In the genomic region with DNA sequence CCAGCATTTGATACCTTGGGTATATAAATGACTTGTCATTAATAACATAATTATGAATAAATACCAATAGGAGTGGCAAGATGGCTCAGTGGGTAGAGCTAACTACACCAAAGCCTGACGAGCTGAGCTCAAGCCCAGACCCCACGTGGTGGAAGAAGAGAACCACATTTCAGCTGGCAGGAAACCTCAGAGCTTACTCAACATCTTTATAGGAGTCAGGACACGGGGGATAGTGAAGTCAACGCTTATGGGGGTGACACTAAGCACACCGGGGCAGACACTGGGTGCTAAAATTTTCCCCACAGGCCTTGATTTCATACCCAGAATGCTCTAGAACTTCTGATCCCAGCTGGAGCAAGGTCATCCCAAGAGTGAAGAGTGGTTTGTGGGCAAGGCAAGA, we compare ENCODE assay signal across 22 mouse cellular contexts.
A peak's percentile ranks its signal among the peaks of the same experiment; 100 is the strongest.
DNase-seq lines count a peak whose midpoint lies in the region; ATAC-seq and TF ChIP-seq lines count a peak whose summit lies in the region.
"Had no signal": no experiment of that assay in that cellular context is flagged by ENCODE, and none has a peak within 500 bp of the region (broad histone marks: within the 10 kb centered on the region; RNA-seq: fewer than 3 reads in every experiment).

No protein-coding gene starts in this region.

- no peaks in the 10 kb centered on the region for H3K27me3 ChIP-seq in thymus, adult 2 months (ENCODE audit: control insufficient read depth, insufficient read depth, low read length)
- H3K27me3 ChIP-seq: embryonic facial prominence, embryonic 13.5 days; forebrain, embryonic 12.5 days; hindbrain, embryonic 13.5 days; intestine, embryonic 15.5 days had no signal

- WGBS in thymus, adult 2 months = 8% methylated on average over 5 of the region's 5 CpGs

- no peaks in the 10 kb centered on the region for H3K36me3 ChIP-seq in thymus, adult 2 months (ENCODE audit: control insufficient read depth, insufficient read depth, low read length)
- H3K36me3 ChIP-seq: embryonic facial prominence, embryonic 13.5 days; forebrain, embryonic 12.5 days; heart, embryonic 13.5 days; hindbrain, embryonic 13.5 days; intestine, embryonic 15.5 days had no signal

- H3K4me3 ChIP-seq in thymus, adult 2 months (ENCODE audit: control insufficient read depth, insufficient read depth, low read length) = no peak overlapping the region
- H3K4me3 ChIP-seq: embryonic facial prominence, embryonic 13.5 days; forebrain, embryonic 12.5 days; heart, embryonic 13.5 days; hindbrain, embryonic 13.5 days; intestine, embryonic 15.5 days had no signal

- peaks cover 10% of the 10 kb centered on the region for H3K4me1 ChIP-seq in thymus, adult 2 months (replicated peaks; ENCODE audit: control insufficient read depth, insufficient read depth, low read length)
- H3K4me1 ChIP-seq: forebrain, embryonic 12.5 days; hindbrain, embryonic 13.5 days; intestine, embryonic 15.5 days had no signal

- peak; percentile 22 for DNase-seq in NIH3T3 (ENCODE audit: low read depth)
- peak; percentile 52 for DNase-seq in thymus, adult 2 months
- peak; percentile 59 for DNase-seq in thymus, postnatal 25 days
- no peak for DNase-seq in lung, adult 18-20 months
- no peak for DNase-seq in left cerebral cortex, adult 8-10 months (ENCODE audit: low spot score in 2 of 2)
- no peak for DNase-seq in spleen, postnatal 10 days (ENCODE audit: low spot score in 2 of 2)
- DNase-seq: adrenal gland, adult 2 months; adrenal gland, postnatal 36 days; cerebellum, adult 11 months; cerebellum, adult 8-10 months; cerebellum, postnatal 25 days; gastrocnemius, postnatal 14 days; heart, postnatal 4 days had no signal

- no peak for TF ChIP-seq CTCF in thymus, adult 2 months (IDR thresholded peaks at IDR 0.05; ENCODE audit: borderline replicate concordance, control insufficient read depth, extremely low read depth, insufficient read depth, low read length, poor library complexity)

- TF ChIP-seq POLR2A in thymus, adult 2 months (IDR thresholded peaks at IDR 0.05; ENCODE audit: control insufficient read depth, extremely low read depth, insufficient read depth, low read length, poor library complexity) = no peak

- peak; percentile 87 for ATAC-seq in granulocyte monocyte progenitor cell, adult 5-6 weeks (replicated peaks; ENCODE audit: poor library complexity, severe bottlenecking)
- no peak for ATAC-seq in CD4-positive, CD25-positive, alpha-beta regulatory T cell, adult 4 months
- ATAC-seq: activated CD4-positive, CD25-positive, alpha-beta regulatory T cell, adult 4 months; forebrain, embryonic 16.5 days; intestine, embryonic 15.5 days had no signal

- H3K27ac ChIP-seq in thymus, adult 2 months (ENCODE audit: control insufficient read depth, insufficient read depth, low read length) = no peak overlapping the region
- H3K27ac ChIP-seq: embryonic facial prominence, embryonic 13.5 days; forebrain, embryonic 12.5 days; heart, embryonic 13.5 days; hindbrain, embryonic 13.5 days; intestine, embryonic 15.5 days had no signal

Comparison
In these comparisons a context has a peak if more than half of its experiments do, and no peak if none do; other contexts are left out.
1. DNase-seq: peak in NIH3T3 (single experiment), thymus, adult 2 months (single experiment) and thymus, postnatal 25 days (single experiment); none in lung, adult 18-20 months (0 of 2), left cerebral cortex, adult 8-10 months (0 of 2) and spleen, postnatal 10 days (0 of 2).